Mouse (Mus musculus) liver, embryonic 14.5 days (tissue): ENCODE data around the gene Tmtc1. TPM values are rescaled to one million over a fixed set of nuclear protein-coding genes. Genes with fewer than 3 reads are reported as not detected.

Source experiments
- ATAC-seq: fragments of 200-750 bp; cut with Nextera tagmentation; 2 replicates; pipeline ENCODE4 v1.8.0; 2017; ENCODE audit warnings: moderate number of reproducible peaks, mild to moderate bottlenecking, moderate library complexity; ENCODE audit not compliant: insufficient read depth
- DNase-seq, 3 experiments: peaks; one replicate each; pipeline ENCODE4 v3.0.0-alpha.2; 2012 to 2013; ENCODE audit warnings: low read depth in 3 of 3, low spot score in 3 of 3
- H3K27ac ChIP-seq: fragments of 300-500 bp; sonication (generic); 2 replicates; pipeline ENCODE4 v1.5.1; 2014; ENCODE audit warnings: moderate library complexity, mild to moderate bottlenecking, control low read depth, inconsistent platforms
- H3K27me3 ChIP-seq: fragments of 300-500 bp; sonication (generic); 2 replicates; pipeline ENCODE4 v1.6.1; 2014; ENCODE audit warnings: mild to moderate bottlenecking, low read length, moderate library complexity; ENCODE audit not compliant: control insufficient read depth, insufficient read depth
- H3K36me3 ChIP-seq: fragments of 300-500 bp; sonication (generic); replicated peaks from 2 replicates; pipeline ENCODE4 v1.6.1; 2014; ENCODE audit warnings: low read depth; ENCODE audit not compliant: control insufficient read depth, insufficient read depth
- H3K4me1 ChIP-seq, 2 experiments: fragments of 200-500 bp in 1 of 2; fragments of 300-500 bp in 1 of 2; sonication (generic) in 1 of 2; replicated peaks; 2 replicates each; pipeline ENCODE4 v1.6.1; 2012 to 2014; ENCODE audit warnings: antibody characterized with exemption in 1 of 2, inconsistent platforms in 1 of 2, low read length in 1 of 2; ENCODE audit not compliant: control insufficient read depth in 2 of 2, insufficient read depth in 2 of 2
- H3K4me2 ChIP-seq: fragments of 300-500 bp; sonication (generic); 2 replicates; pipeline ENCODE4 v1.6.1; 2014; ENCODE audit warnings: low read depth, mild to moderate bottlenecking, control low read depth, moderate library complexity
- H3K4me3 ChIP-seq, 2 experiments: fragments of 200-500 bp in 1 of 2; fragments of 300-500 bp in 1 of 2; sonication (generic) in 1 of 2; 2 replicates each; pipeline ENCODE4 v1.5.1; 2012 to 2014; ENCODE audit warnings: low read depth in 2 of 2, low read length in 2 of 2, mild to moderate bottlenecking in 2 of 2, control low read depth in 1 of 2, inconsistent platforms in 1 of 2, moderate library complexity in 1 of 2; ENCODE audit not compliant: insufficient read depth in 1 of 2
- H3K9ac ChIP-seq: fragments of 300-500 bp; sonication (generic); replicated peaks from 2 replicates; pipeline ENCODE4 v1.6.1; 2014; ENCODE audit warnings: mild to moderate bottlenecking, control low read depth, moderate library complexity
- H3K9me3 ChIP-seq: fragments of 300-500 bp; sonication (generic); 2 replicates; pipeline ENCODE4 v1.6.1; 2016; ENCODE audit warnings: low read length, mixed read lengths; ENCODE audit not compliant: control insufficient read depth
- CTCF ChIP-seq: IDR thresholded peaks from 2 replicates; pipeline ENCODE4 v1.5.1; 2016; ENCODE audit warnings: antibody characterized with exemption, low read depth, control low read depth
- EP300 ChIP-seq: IDR thresholded peaks from 2 replicates; pipeline ENCODE4 v1.6.1; 2016; ENCODE audit warnings: antibody characterized with exemption, low read depth
- WGBS: fragments of 180-500 bp; shearing (Covaris S2); extraction: QIAGEN DNeasy Blood & Tissue Kit; methylation state at CpG from one replicate; pipeline ENCODE4 v1.1.7; 2014; ENCODE audit not compliant: insufficient replicate concordance; 5-methylcytosine and 5-hydroxymethylcytosine counted together
- polyA plus RNA-seq, 2 experiments: library from polyadenylated mRNA; depleted of rRNA in 1 of 2; stranded (reverse) in 1 of 2; unstranded in 1 of 2; fragments of >200 nt; fragmentation: Nextera tagmentation in 1 of 2; extraction: Ambion mirVana in 1 of 2; gene quantifications; 2 replicates each; pipeline versions ENCODE4 v1.2.1 to v1.2.3; 2012 to 2014

Gene Tmtc1
- polyA plus RNA-seq, 2 experiments, result 0.04 to 0.09 TPM

GRCm38 (mm10) chr6:148256109-148256508 is 188.1 kb downstream of the Tmtc1 start:
- H3K9ac ChIP-seq, result no peak overlapping the region
- ATAC-seq (no peak), DNase-seq (no peak)
- WGBS, result 64% methylated on average over 3 of the region's 3 CpGs
- no peak overlapping the region for H3K27ac ChIP-seq
- H3K4me2 ChIP-seq, result no peak overlapping the region
- no peaks in the 10 kb centered on the region for H3K27me3 ChIP-seq
- H3K4me3 ChIP-seq, result no peak overlapping the region
- no peaks in the 10 kb centered on the region for H3K36me3 ChIP-seq
- TF ChIP-seq CTCF (no peak), EP300 (no peak)
- peaks cover 0 to 6% of the 10 kb centered on the region in 2 experiments; a peak in 2 of 4 replicates for H3K4me1 ChIP-seq
- no peaks in the 10 kb centered on the region for H3K9me3 ChIP-seq

DNA sequence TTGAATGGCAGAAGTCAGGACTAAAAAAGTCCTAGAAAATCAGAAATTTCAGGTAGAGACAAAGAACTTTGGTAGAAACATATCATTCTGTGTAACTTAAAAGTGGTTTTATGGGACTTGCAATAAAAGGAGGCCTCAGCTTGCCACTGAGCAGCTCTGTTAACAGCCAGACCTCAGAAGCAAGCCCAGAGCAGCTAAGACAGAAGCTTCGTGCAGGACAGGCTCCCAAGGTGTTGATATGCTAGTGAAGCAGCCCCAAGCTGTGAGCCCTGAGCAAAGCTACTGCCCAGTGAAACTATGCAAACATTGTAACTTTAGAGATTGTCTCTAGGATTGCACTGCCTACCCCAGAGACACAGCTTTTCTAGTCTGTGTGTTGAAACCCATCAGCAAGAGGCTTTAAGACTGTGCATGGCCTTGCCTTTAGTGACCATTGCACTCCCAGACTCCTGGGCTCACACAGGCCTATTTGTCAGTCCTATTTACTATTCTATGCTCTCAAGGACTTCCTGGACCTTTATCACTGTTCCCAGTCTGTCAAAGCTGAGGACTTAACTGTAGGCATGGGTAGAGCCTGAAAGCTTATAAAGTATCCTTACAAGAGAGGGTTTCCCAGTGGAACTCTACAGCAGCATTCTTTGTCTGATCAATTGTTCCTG is 188.7 kb downstream of the Tmtc1 start:
- no peak overlapping the region for H3K27ac ChIP-seq
- H3K4me2 ChIP-seq, result no peak overlapping the region
- H3K9ac ChIP-seq, result no peak overlapping the region
- no peaks in the 10 kb centered on the region for H3K27me3 ChIP-seq
- 53% methylated on average over 1 of the region's 1 CpGs for WGBS
- TF ChIP-seq CTCF, result no peak
- TF ChIP-seq EP300, result no peak
- peaks cover 0 to 6% of the 10 kb centered on the region in 2 experiments; a peak in 2 of 4 replicates for H3K4me1 ChIP-seq
- no peak overlapping the region for H3K4me3 ChIP-seq
- ATAC-seq, result no peak
- H3K9me3 ChIP-seq, result no peaks in the 10 kb centered on the region
- H3K36me3 ChIP-seq, result no peaks in the 10 kb centered on the region
- no peak for DNase-seq

DNA sequence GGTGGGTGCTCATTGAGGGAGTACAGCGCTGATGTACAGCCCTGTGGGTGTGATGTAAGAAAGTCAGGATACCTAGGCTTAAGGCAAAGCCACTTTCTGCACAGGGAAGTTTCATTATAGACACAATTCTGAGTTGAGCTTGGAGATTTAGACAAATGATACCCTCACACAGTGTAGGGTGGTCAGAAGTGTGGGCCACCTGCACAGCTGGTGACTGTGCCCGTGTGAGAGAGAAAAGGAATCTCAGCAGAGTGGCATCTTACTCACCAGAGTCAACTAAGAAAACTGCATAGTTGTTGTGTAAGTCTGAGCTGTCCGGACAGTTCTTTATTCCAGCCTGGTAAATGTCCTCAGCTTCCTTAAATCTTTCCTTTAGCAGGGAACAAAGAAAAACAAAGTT is 195.0 kb downstream of the Tmtc1 start:
- Histone ChIP-seq H3K27ac (no peak overlapping the region), H3K4me2 (no peak overlapping the region), H3K27me3 (no peaks in the 10 kb centered on the region), H3K9me3 (no peaks in the 10 kb centered on the region), H3K4me1 (no peaks in the 10 kb centered on the region; a peak in 2 of 4 replicates), H3K4me3 (no peak overlapping the region), H3K9ac (no peak overlapping the region), H3K36me3 (no peaks in the 10 kb centered on the region)
- TF ChIP-seq CTCF (no peak), EP300 (no peak)
- 42% methylated on average over 3 of the region's 3 CpGs for WGBS
- no peak for DNase-seq
- ATAC-seq, result no peak

GRCm38 (mm10) chr6:148248625-148249024 is 195.6 kb downstream of the Tmtc1 start:
- no peak overlapping the region for H3K27ac ChIP-seq
- H3K9ac ChIP-seq, result no peak overlapping the region
- H3K4me1 ChIP-seq, result no peaks in the 10 kb centered on the region; a peak in 2 of 4 replicates
- WGBS, result 39% methylated on average over 2 of the region's 2 CpGs
- H3K4me2 ChIP-seq, result no peak overlapping the region
- no peaks in the 10 kb centered on the region for H3K9me3 ChIP-seq
- H3K4me3 ChIP-seq, result no peak overlapping the region
- TF ChIP-seq CTCF, result peak; percentile 37; the same call in 1 of the 2 replicates
- TF ChIP-seq EP300, result no peak
- DNase-seq, result peak in 2 of 3 experiments; percentile 15 to 20
- no peak for ATAC-seq
- H3K27me3 ChIP-seq, result no peaks in the 10 kb centered on the region
- no peaks in the 10 kb centered on the region for H3K36me3 ChIP-seq

- 60% methylated on average over 7 of the region's 7 CpGs for WGBS
- Histone ChIP-seq H3K4me2 (no peak overlapping the region), H3K9me3 (no peaks in the 10 kb centered on the region), H3K36me3 (no peaks in the 10 kb centered on the region), H3K4me3 (no peak overlapping the region), H3K9ac (no peak overlapping the region), H3K4me1 (no peaks in the 10 kb centered on the region; a peak in 1 of 4 replicates), H3K27me3 (no peaks in the 10 kb centered on the region), H3K27ac (no peak overlapping the region)
- TF ChIP-seq CTCF, result no peak
- ATAC-seq, result no peak
- DNase-seq, result no peak
Observed at GRCm38 (mm10) chr6:148246544-148246943, 197.6 kb downstream of the Tmtc1 start.
